Mouse (Mus musculus) intestine, embryonic 15.5 days (tissue): ENCODE measurements around the gene Slc35a3. TPM values are rescaled to one million over a fixed set of nuclear protein-coding genes. Genes with fewer than 3 reads are reported as not detected.

Experiments
- ATAC-seq: fragments of 200-750 bp; cut with Nextera tagmentation; 2 replicates; pipeline ENCODE4 v1.8.0; 2017; ENCODE audit warnings: moderate TSS enrichment, moderate library complexity
- H3K27ac ChIP-seq: fragments of 300-500 bp; sonication (generic); 2 replicates; pipeline ENCODE4 v1.5.1; 2015; ENCODE audit warnings: mild to moderate bottlenecking, inconsistent platforms
- H3K27me3 ChIP-seq: fragments of 300-500 bp; sonication (generic); replicated peaks from 2 replicates; pipeline ENCODE4 v1.6.1; 2015; ENCODE audit warnings: inconsistent platforms
- H3K36me3 ChIP-seq: fragments of 300-500 bp; sonication (generic); 2 replicates; pipeline ENCODE4 v1.6.1; 2015; ENCODE audit warnings: inconsistent platforms
- H3K4me1 ChIP-seq: fragments of 300-500 bp; sonication (generic); replicated peaks from 2 replicates; pipeline ENCODE4 v1.6.1; 2015; ENCODE audit warnings: inconsistent platforms
- H3K4me2 ChIP-seq: fragments of 300-500 bp; sonication (generic); replicated peaks from 2 replicates; pipeline ENCODE4 v1.6.1; 2015; ENCODE audit warnings: mild to moderate bottlenecking, inconsistent platforms
- H3K4me3 ChIP-seq: fragments of 300-500 bp; sonication (generic); replicated peaks from 2 replicates; pipeline ENCODE4 v1.5.1; 2015; ENCODE audit warnings: inconsistent platforms
- H3K9ac ChIP-seq: fragments of 300-500 bp; sonication (generic); 2 replicates; pipeline ENCODE4 v1.6.1; 2015; ENCODE audit warnings: inconsistent platforms
- H3K9me3 ChIP-seq: fragments of 300-500 bp; sonication (generic); 2 replicates; pipeline ENCODE4 v1.6.1; 2016; ENCODE audit warnings: inconsistent platforms
- WGBS: fragments of 180-500 bp; shearing (Covaris S2); methylation state at CpG from one replicate; pipeline ENCODE4 v1.1.7; 2015; 5-methylcytosine and 5-hydroxymethylcytosine counted together
- polyA plus RNA-seq: library from polyadenylated mRNA; unstranded; fragments of >200 nt; fragmentation: Nextera tagmentation; extraction: Ambion mirVana; gene quantifications from 2 replicates; pipeline ENCODE4 v1.2.1, GENCODE M21; 2015

Gene Slc35a3
- polyA plus RNA-seq, 1 experiment from 2014 or later, result 18.5 TPM

GRCm38 (mm10) chr3:116722980-116723379 is 10.3 kb upstream of the Slc35a3 start:
- peaks cover 2% of the 10 kb centered on the region; the same call in 1 of the 2 replicates for H3K4me1 ChIP-seq
- no peak overlapping the region for H3K4me3 ChIP-seq
- WGBS, result 67% methylated on average over 4 of the region's 4 CpGs
- no peak for ATAC-seq
- no peak overlapping the region for H3K27ac ChIP-seq
- no peaks in the 10 kb centered on the region for H3K36me3 ChIP-seq
- no peaks in the 10 kb centered on the region for H3K27me3 ChIP-seq
- H3K4me2 ChIP-seq, result no peak overlapping the region
- no peaks in the 10 kb centered on the region for H3K9me3 ChIP-seq
- no peak overlapping the region for H3K9ac ChIP-seq

GRCm38 (mm10) chr3:116718951-116719350 is 6.3 kb upstream of the Slc35a3 start:
- H3K36me3 ChIP-seq, result no peaks in the 10 kb centered on the region
- H3K27ac ChIP-seq, result no peak overlapping the region
- 52% methylated on average over 3 of the region's 3 CpGs for WGBS
- H3K9me3 ChIP-seq, result no peaks in the 10 kb centered on the region
- H3K4me1 ChIP-seq, result no peaks in the 10 kb centered on the region
- ATAC-seq, result no peak
- no peak overlapping the region for H3K4me2 ChIP-seq
- no peak overlapping the region for H3K4me3 ChIP-seq
- H3K27me3 ChIP-seq, result no peaks in the 10 kb centered on the region
- H3K9ac ChIP-seq, result no peak overlapping the region

GRCm38 (mm10) chr3:116713031-116713430 is 400 bp upstream of the Slc35a3 start:
- peak overlapping the region; percentile 80 for H3K4me2 ChIP-seq
- H3K27ac ChIP-seq, result no peak overlapping the region
- WGBS, result 24% methylated on average over 5 of the region's 5 CpGs
- H3K27me3 ChIP-seq, result no peaks in the 10 kb centered on the region
- H3K4me3 ChIP-seq, result peak overlapping the region; percentile 98; the same call in 1 of the 2 replicates
- no peaks in the 10 kb centered on the region for H3K9me3 ChIP-seq
- no peak for ATAC-seq
- peak overlapping the region; percentile 97; the same call in 1 of the 2 replicates for H3K9ac ChIP-seq
- no peaks in the 10 kb centered on the region for H3K36me3 ChIP-seq
- H3K4me1 ChIP-seq, result peaks cover 9% of the 10 kb centered on the region

GRCm38 (mm10) chr3:116711624-116712435 is 801 bp downstream of the Slc35a3 start:
- H3K4me1 ChIP-seq, result peaks cover 9% of the 10 kb centered on the region
- H3K36me3 ChIP-seq, result no peaks in the 10 kb centered on the region
- H3K4me2 ChIP-seq, result peak overlapping the region; percentile 80
- peak overlapping the region; percentile 98 for H3K4me3 ChIP-seq
- H3K27ac ChIP-seq, result peak overlapping the region; percentile 90
- H3K27me3 ChIP-seq, result no peaks in the 10 kb centered on the region
- H3K9ac ChIP-seq, result peak overlapping the region; percentile 97
- WGBS, result under 1% methylated on average over 85 of the region's 85 CpGs
- no peaks in the 10 kb centered on the region for H3K9me3 ChIP-seq
- ATAC-seq, result peak; percentile 95

- no peak for ATAC-seq
- Histone ChIP-seq H3K9me3 (no peaks in the 10 kb centered on the region), H3K27me3 (no peaks in the 10 kb centered on the region), H3K4me2 (peak overlapping the region; percentile 80), H3K4me1 (peaks cover 9% of the 10 kb centered on the region), H3K9ac (peak overlapping the region; percentile 30; the same call in 1 of the 2 replicates), H3K27ac (no peak overlapping the region), H3K36me3 (no peaks in the 10 kb centered on the region), H3K4me3 (peak overlapping the region; percentile 98)
- 47% methylated on average over 9 of the region's 9 CpGs for WGBS
Measured at GRCm38 (mm10) chr3:116710941-116711340, 1.7 kb downstream of the Slc35a3 start.

DNA sequence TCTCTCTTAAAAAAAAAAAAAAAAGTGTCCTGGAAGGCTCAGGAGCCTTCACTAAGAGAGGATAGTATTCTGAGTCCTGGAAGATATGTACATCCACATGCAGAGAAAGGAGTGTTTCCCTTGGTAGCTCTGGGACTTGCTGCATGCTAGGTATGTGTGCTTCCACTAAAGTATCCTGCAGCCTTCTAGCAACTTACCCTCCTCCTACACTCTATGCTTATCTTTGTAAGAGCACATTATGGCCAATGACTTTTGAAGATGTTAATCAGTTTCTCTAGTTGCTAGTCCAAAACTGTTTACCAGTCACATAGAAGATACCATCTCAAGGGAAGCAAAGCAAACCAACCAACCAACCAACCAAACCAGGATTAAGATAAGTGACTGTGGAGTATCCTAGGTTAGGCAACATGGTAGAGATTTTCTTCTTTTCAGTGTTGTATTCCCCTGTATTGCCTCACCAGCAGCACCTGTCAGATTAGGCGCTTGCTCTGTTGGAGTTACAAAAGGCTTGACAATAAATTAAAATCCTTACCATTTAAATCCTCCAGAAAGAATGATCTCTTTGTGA is 6.9 kb downstream of the Slc35a3 start:
- ATAC-seq, result no peak
- H3K4me1 ChIP-seq, result peaks cover under 1% of the 10 kb centered on the region; the same call in 1 of the 2 replicates
- H3K27me3 ChIP-seq, result no peaks in the 10 kb centered on the region
- 97% methylated on average over 1 of the region's 1 CpGs for WGBS
- H3K36me3 ChIP-seq, result no peaks in the 10 kb centered on the region
- H3K9ac ChIP-seq, result no peak overlapping the region
- no peak overlapping the region for H3K4me2 ChIP-seq
- H3K4me3 ChIP-seq, result no peak overlapping the region
- no peak overlapping the region for H3K27ac ChIP-seq
- no peaks in the 10 kb centered on the region for H3K9me3 ChIP-seq

DNA sequence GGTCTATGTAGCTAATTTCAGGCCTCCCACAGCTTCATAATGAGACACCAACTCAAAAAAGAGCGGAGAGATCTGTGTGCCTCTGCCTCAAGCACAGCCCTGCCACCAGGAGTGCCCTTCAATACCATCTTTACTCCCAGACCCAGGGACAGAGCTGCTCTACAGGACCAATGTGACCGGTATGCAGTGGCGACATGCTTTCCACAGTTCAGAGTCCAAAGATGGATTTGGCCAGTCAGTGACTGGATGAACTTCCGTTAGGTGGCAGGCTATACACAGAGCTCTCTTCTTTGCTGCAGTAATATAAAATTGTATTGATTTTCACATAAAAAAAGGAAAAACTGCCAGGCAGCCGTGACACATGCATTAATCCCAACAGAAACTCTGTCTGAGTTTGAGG is 8.8 kb downstream of the Slc35a3 start:
- Histone ChIP-seq H3K4me2 (no peak overlapping the region), H3K27ac (no peak overlapping the region), H3K9me3 (no peaks in the 10 kb centered on the region), H3K36me3 (no peaks in the 10 kb centered on the region), H3K9ac (no peak overlapping the region), H3K4me3 (no peak overlapping the region), H3K27me3 (no peaks in the 10 kb centered on the region), H3K4me1 (no peaks in the 10 kb centered on the region)
- ATAC-seq, result 0 out of 2 replicates have a peak, but pooled peaks have one; percentile 39
- 88% methylated on average over 5 of the region's 5 CpGs for WGBS

GRCm38 (mm10) chr3:116702647-116703272 is 9.9 kb downstream of the Slc35a3 start:
- no peak overlapping the region for H3K4me3 ChIP-seq
- no peaks in the 10 kb centered on the region for H3K9me3 ChIP-seq
- H3K4me2 ChIP-seq, result no peak overlapping the region
- H3K9ac ChIP-seq, result no peak overlapping the region
- no peaks in the 10 kb centered on the region for H3K36me3 ChIP-seq
- H3K4me1 ChIP-seq, result no peaks in the 10 kb centered on the region
- no peaks in the 10 kb centered on the region for H3K27me3 ChIP-seq
- ATAC-seq, result no peak
- 87% methylated on average over 1 of the region's 1 CpGs for WGBS
- H3K27ac ChIP-seq, result no peak overlapping the region

DNA sequence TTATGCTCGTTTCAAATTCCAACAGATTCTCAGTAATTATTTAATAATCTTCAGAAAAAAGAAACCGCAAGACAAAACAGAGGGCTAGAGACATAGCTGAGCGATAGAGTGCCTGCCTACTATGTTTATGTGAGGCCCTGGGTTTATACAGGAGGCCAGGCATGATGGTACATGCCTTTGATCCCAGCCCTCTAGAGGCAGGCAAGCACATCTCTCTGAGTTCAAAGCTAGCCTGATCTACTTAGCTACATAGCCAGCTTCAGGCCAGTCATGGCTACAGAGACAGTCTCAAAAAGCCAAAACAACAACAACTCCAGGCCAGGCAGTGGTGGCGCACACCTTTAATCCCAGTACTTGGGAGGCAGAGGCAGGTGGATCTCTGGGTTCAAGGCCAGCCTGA is 11.0 kb downstream of the Slc35a3 start:
- Histone ChIP-seq H3K27me3 (no peaks in the 10 kb centered on the region), H3K4me1 (no peaks in the 10 kb centered on the region), H3K9ac (no peak overlapping the region), H3K4me2 (no peak overlapping the region), H3K9me3 (no peaks in the 10 kb centered on the region), H3K27ac (no peak overlapping the region), H3K4me3 (no peak overlapping the region), H3K36me3 (no peaks in the 10 kb centered on the region)
- 90% methylated on average over 4 of the region's 4 CpGs for WGBS
- ATAC-seq, result no peak

GRCm38 (mm10) chr3:116698786-116699185 is 13.8 kb downstream of the Slc35a3 start:
- Histone ChIP-seq H3K9me3 (no peaks in the 10 kb centered on the region), H3K4me2 (no peak overlapping the region), H3K9ac (no peak overlapping the region), H3K4me1 (no peaks in the 10 kb centered on the region), H3K36me3 (no peaks in the 10 kb centered on the region), H3K27ac (no peak overlapping the region), H3K27me3 (no peaks in the 10 kb centered on the region), H3K4me3 (no peak overlapping the region)
- WGBS, result 73% methylated on average over 2 of the region's 2 CpGs
- no peak for ATAC-seq

GRCm38 (mm10) chr3:116695666-116695985 is 17.0 kb downstream of the Slc35a3 start:
- Histone ChIP-seq H3K9ac (no peak overlapping the region), H3K9me3 (no peaks in the 10 kb centered on the region), H3K27me3 (no peaks in the 10 kb centered on the region), H3K4me3 (no peak overlapping the region), H3K4me1 (no peaks in the 10 kb centered on the region), H3K27ac (no peak overlapping the region), H3K4me2 (no peak overlapping the region), H3K36me3 (no peaks in the 10 kb centered on the region)
- no peak for ATAC-seq
- 84% methylated on average over 2 of the region's 2 CpGs for WGBS

DNA sequence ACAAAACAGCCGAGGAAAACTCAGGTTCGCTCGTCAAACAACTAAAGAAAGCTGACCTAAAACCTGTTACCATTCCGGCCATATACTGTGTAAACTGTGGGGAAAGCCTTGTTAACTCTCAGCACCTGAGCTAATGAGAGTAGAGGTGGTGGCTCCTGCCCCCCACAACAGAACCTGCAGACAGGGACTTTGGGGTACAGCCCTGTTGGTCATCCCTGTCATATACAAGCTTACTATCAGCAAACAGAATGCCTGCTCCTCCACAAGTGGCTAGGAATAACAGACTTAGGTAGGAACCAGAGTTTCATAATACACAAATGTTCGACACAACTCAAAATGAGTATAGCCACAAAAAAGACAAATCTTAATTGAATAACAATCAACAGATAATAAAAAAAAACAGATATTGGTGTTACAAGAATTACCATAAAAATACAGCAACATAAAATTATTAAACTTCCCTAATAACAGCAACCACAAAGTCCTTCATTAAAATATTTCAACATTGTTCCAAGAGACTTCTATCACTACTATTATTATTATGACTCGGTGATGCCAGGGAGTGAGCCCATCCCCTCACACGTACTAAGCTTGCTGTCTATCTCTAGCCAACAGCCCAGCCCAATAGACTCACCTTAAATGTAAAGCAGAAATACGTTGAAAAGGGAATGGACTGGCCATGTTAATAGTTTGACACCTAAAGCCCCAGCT is 17.5 kb downstream of the Slc35a3 start:
- Histone ChIP-seq H3K9ac (no peak overlapping the region), H3K4me3 (no peak overlapping the region), H3K4me1 (no peaks in the 10 kb centered on the region), H3K27ac (no peak overlapping the region), H3K27me3 (no peaks in the 10 kb centered on the region), H3K9me3 (no peaks in the 10 kb centered on the region), H3K4me2 (no peak overlapping the region), H3K36me3 (no peaks in the 10 kb centered on the region)
- no peak for ATAC-seq
- 84% methylated on average over 8 of the region's 8 CpGs for WGBS
